Mouse (Mus musculus): ENCODE measurements around the gene Gsdme.

DNA sequence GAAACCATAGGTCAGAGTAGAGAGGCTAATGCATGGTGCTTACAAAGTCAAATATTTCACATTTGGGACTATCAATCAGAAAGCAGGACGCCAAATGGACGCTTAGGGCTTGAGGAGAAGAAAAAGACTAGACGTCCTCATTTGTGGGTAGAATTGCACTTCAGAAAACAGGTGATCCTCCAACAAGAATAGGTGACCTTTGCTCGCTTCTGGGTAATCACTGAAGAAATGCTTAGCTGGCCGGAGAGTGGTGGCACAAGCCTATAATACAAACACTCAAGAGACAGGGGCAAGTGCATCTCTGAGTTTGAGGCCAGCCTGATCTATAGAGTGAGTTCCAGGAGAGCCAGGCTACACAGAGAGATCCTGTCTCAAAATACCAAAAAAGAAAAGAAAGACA, 69.8 kb downstream of the Gsdme start:
- no peak for TF ChIP-seq CTCF (conservative IDR thresholded peaks at IDR 0.05; ENCODE audit: low read length)
- no peak for TF ChIP-seq POU5F1 (IDR thresholded peaks at IDR 0.05; ENCODE audit: borderline replicate concordance, low read length)
- no peak for TF ChIP-seq NANOG (IDR thresholded peaks at IDR 0.05; ENCODE audit: borderline replicate concordance, low read length)

All from E14TG2a.4 (cell line).